Comparison of ENCODE assay signal across 8 mouse cellular contexts in genomic region chr16:23609748-23610185, GRCm38 (mm10).
DNase-seq lines count a peak whose midpoint lies in the region; ATAC-seq and TF ChIP-seq lines count a peak whose summit lies in the region.

No protein-coding gene starts in this region.

- TF ChIP-seq POLR2A in limb, embryonic 14.5 days (IDR thresholded peaks at IDR 0.05; ENCODE audit: borderline replicate concordance, extremely low read depth, insufficient read depth, insufficient read length): no peak

- no peak for ATAC-seq in heart, embryonic 11.5 days (replicated peaks; ENCODE audit: insufficient number of reproducible peaks, low FRiP score, low TSS enrichment)
- ATAC-seq in limb, embryonic 14.5 days (ENCODE audit: low FRiP score, low read depth): no peak
- ATAC-seq in midbrain, postnatal 0 days (ENCODE audit: low FRiP score): peak; percentile 54; the same call in 1 of the 2 replicates

- peak overlapping the region; percentile 24; the same call in 1 of the 2 replicates for H3K9ac ChIP-seq in heart, embryonic 11.5 days (ENCODE audit: low read depth, low read length)
- H3K9ac ChIP-seq in limb, embryonic 14.5 days (ENCODE audit: low read depth, low read length, severe bottlenecking): peak overlapping the region; percentile 31; the same call in 1 of the 2 replicates
- no peak overlapping the region for H3K9ac ChIP-seq in midbrain, postnatal 0 days (replicated peaks; ENCODE audit: low read length, poor library complexity, severe bottlenecking)

- H3K4me3 ChIP-seq in embryonic facial prominence, embryonic 10.5 days: peak overlapping the region; percentile 33
- H3K4me3 ChIP-seq in heart, embryonic 11.5 days (ENCODE audit: low read depth, low read length): peak overlapping the region; percentile 12
- H3K4me3 ChIP-seq in limb, embryonic 14.5 days (replicated peaks; ENCODE audit: low read length): peak overlapping the region; percentile 25
- peak overlapping the region; percentile 18; the same call in 1 of the 2 replicates for H3K4me3 ChIP-seq in midbrain, postnatal 0 days (ENCODE audit: low read depth, low read length)

- DNase-seq in 3T3-L1 (ENCODE audit: low read depth, low spot score) (peak; percentile 51), adipocyte (ENCODE audit: low spot score) (peak; percentile 39)
- DNase-seq in embryonic facial prominence, embryonic 10.5 days (ENCODE audit: low spot score): peak; percentile 17
- peak; percentile 69 for DNase-seq in kidney, adult 9 months
- peak; percentile 8 for DNase-seq in limb, embryonic 14.5 days (ENCODE audit: low spot score)
- peak; percentile 39 for DNase-seq in midbrain, postnatal 0 days (ENCODE audit: low spot score)
- DNase-seq in telencephalon, adult 2 months (ENCODE audit: low read depth, low spot score): peak; percentile 16

- H3K4me1 ChIP-seq in embryonic facial prominence, embryonic 10.5 days: no peaks in the 10 kb centered on the region; the same call in 1 of the 2 replicates
- H3K4me1 ChIP-seq in heart, embryonic 11.5 days (ENCODE audit: control insufficient read depth, insufficient read depth, low read length): no peaks in the 10 kb centered on the region; the same call in 1 of the 2 replicates
- no peaks in the 10 kb centered on the region for H3K4me1 ChIP-seq in limb, embryonic 14.5 days (ENCODE audit: control insufficient read depth, insufficient read depth, low read length)
- peaks cover 5% of the 10 kb centered on the region; the same call in 1 of the 2 replicates for H3K4me1 ChIP-seq in midbrain, postnatal 0 days (ENCODE audit: insufficient read depth, low read length)

- no peak for TF ChIP-seq CTCF in midbrain, postnatal 0 days (IDR thresholded peaks at IDR 0.05)

- no peaks in the 10 kb centered on the region for H3K9me3 ChIP-seq in embryonic facial prominence, embryonic 10.5 days
- H3K9me3 ChIP-seq in heart, embryonic 11.5 days (replicated peaks; ENCODE audit: control insufficient read depth, low read length): no peaks in the 10 kb centered on the region
- no peaks in the 10 kb centered on the region for H3K9me3 ChIP-seq in limb, embryonic 14.5 days (ENCODE audit: control insufficient read depth, low read length)
- H3K9me3 ChIP-seq in midbrain, postnatal 0 days (ENCODE audit: low read length): no peaks in the 10 kb centered on the region

- 0 out of 2 replicates have a peak, but pooled peaks cover 4% of the 10 kb centered on the region for H3K27me3 ChIP-seq in embryonic facial prominence, embryonic 10.5 days (replicated peaks; ENCODE audit: low read depth, poor library complexity, severe bottlenecking)
- no peaks in the 10 kb centered on the region for H3K27me3 ChIP-seq in heart, embryonic 11.5 days (ENCODE audit: control insufficient read depth, insufficient read depth, low read length)
- H3K27me3 ChIP-seq in limb, embryonic 14.5 days (ENCODE audit: control insufficient read depth, insufficient read depth, low read length): no peaks in the 10 kb centered on the region
- no peaks in the 10 kb centered on the region for H3K27me3 ChIP-seq in midbrain, postnatal 0 days (ENCODE audit: insufficient read depth, low read length)

- WGBS in embryonic facial prominence, embryonic 10.5 days: 44% methylated on average over 11 of the region's 11 CpGs
- 29% methylated on average over 11 of the region's 11 CpGs for WGBS in heart, embryonic 11.5 days (ENCODE audit: insufficient replicate concordance)
- 26% methylated on average over 11 of the region's 11 CpGs for WGBS in limb, embryonic 14.5 days
- WGBS in midbrain, postnatal 0 days: 30% methylated on average over 11 of the region's 11 CpGs

- no peaks in the 10 kb centered on the region for H3K36me3 ChIP-seq in embryonic facial prominence, embryonic 10.5 days (replicated peaks)
- H3K36me3 ChIP-seq in heart, embryonic 11.5 days (ENCODE audit: control insufficient read depth, insufficient read depth, low read length): no peaks in the 10 kb centered on the region
- no peaks in the 10 kb centered on the region for H3K36me3 ChIP-seq in limb, embryonic 14.5 days (ENCODE audit: control insufficient read depth, insufficient read depth, low read length)
- H3K36me3 ChIP-seq in midbrain, postnatal 0 days (ENCODE audit: insufficient read depth, low read length): no peaks in the 10 kb centered on the region

- H3K27ac ChIP-seq in embryonic facial prominence, embryonic 10.5 days (replicated peaks): peak overlapping the region; percentile 63
- no peak overlapping the region for H3K27ac ChIP-seq in heart, embryonic 11.5 days (ENCODE audit: low read depth, low read length)
- H3K27ac ChIP-seq in limb, embryonic 14.5 days (replicated peaks; ENCODE audit: low read depth, low read length): no peak overlapping the region
- H3K27ac ChIP-seq in midbrain, postnatal 0 days (ENCODE audit: low read depth, low read length): peak overlapping the region; percentile 34; the same call in 1 of the 2 replicates

- H3K4me2 ChIP-seq in heart, embryonic 11.5 days: peak overlapping the region; percentile 33
- H3K4me2 ChIP-seq in limb, embryonic 14.5 days (replicated peaks; ENCODE audit: low read depth, low read length, severe bottlenecking): peak overlapping the region; percentile 38
- peak overlapping the region; percentile 40 for H3K4me2 ChIP-seq in midbrain, postnatal 0 days (ENCODE audit: low read depth, low read length, poor library complexity, severe bottlenecking)

Comparison
In these comparisons a context has a peak if more than half of its experiments do, and no peak if none do; other contexts are left out.
1. DNase-seq: peak in every context shown above with its lines; median percentile 69 in kidney, adult 9 months; 51 in 3T3-L1; 39 in adipocyte; 39 in midbrain, postnatal 0 days; 17 in embryonic facial prominence, embryonic 10.5 days; 16 in telencephalon, adult 2 months; 8 in limb, embryonic 14.5 days.
2. H3K27ac ChIP-seq: peak in embryonic facial prominence, embryonic 10.5 days (single experiment) and midbrain, postnatal 0 days (single experiment); none in heart, embryonic 11.5 days (single experiment) and limb, embryonic 14.5 days (single experiment).
3. Peak in every context shown above with its lines, with median percentiles within 50 percentile points of each other: H3K4me3 ChIP-seq and H3K4me2 ChIP-seq.